Mouse (Mus musculus): ENCODE data around the gene Fancl. TPM values are rescaled to one million over a fixed set of nuclear protein-coding genes. Genes with fewer than 3 reads are reported as not detected.
"Not testable (repeated sequence)": the region's sequence is repeated elsewhere in the genome, so short reads cannot be mapped to it uniquely, and the experiment has no call there.

The Fancl gene
- polyA plus RNA-seq (2015; fragmentation: Nextera tagmentation; extraction: Ambion mirVana): 19.2 and 20.8 TPM in 2 replicates

DNA sequence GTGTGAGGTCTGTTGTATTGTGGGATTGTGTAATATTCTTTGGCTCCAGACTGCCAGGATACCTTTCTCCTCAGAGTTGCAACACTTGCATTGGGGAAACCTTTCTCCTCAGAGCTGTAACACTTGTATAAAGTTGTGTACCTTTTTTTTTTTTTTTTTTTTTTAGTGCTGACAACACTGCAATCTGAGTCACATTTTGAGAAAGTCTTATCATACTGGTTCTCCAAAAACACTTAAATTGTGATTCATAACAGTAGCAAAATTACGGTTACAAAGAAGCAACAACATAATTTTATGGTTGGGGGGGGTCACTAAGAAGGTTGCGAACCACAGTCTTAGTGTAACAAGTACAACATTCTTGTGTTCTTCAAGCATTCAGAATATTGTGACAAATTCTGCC, at the start of gene Fancl:
Gene Fancl (plus strand): TSS at position 165 of the 400 bp plus-strand sequence.
- Histone ChIP-seq H3K27ac (ENCODE audit: low read length) (peak within 1 kb of the TSS; percentile 67), H3K27me3 (ENCODE audit: control insufficient read depth, insufficient read depth, low read depth, low read length) (no peaks in the 10 kb centered on the region), H3K4me3 (ENCODE audit: low read depth, low read length) (peak within 1 kb of the TSS; percentile 75), H3K4me2 (ENCODE audit: low read depth, low read length) (peak within 1 kb of the TSS; percentile 80), H3K4me1 (ENCODE audit: control insufficient read depth, low read depth, low read length) (peaks cover 3% of the 10 kb centered on the region), H3K9me3 (replicated peaks; ENCODE audit: control insufficient read depth, low read length) (no peaks in the 10 kb centered on the region), H3K36me3 (ENCODE audit: control insufficient read depth, insufficient read depth) (no peaks in the 10 kb centered on the region), H3K9ac (ENCODE audit: low read depth, low read length) (peak within 1 kb of the TSS; percentile 75)
- 89% methylated on average over 2 of the region's 2 CpGs for WGBS (ENCODE audit: insufficient replicate concordance)
- ATAC-seq (ENCODE audit: low read depth): no peak

DNA sequence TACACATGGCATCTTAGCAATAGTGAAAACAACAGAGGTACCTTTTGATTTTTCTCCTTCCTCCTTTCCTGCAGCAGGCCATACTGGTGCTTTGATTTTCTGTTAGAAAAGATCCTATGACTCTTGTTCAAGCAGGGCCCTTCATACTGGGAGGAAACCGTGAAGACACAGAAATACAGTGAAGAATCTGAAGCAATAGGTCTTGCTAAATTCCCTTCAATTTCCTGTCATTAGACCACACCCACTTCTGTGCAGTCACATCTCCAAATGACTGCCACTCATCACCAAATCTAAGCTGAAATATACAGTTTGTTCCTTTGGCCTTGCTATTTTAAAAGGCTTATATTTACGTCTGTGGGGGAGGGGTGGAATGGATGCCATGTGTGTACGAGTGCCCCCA, 49.1 kb upstream of the Fancl start:
- H3K36me3 ChIP-seq (ENCODE audit: control insufficient read depth, insufficient read depth): no peaks in the 10 kb centered on the region
- no peaks in the 10 kb centered on the region for H3K4me1 ChIP-seq (ENCODE audit: control insufficient read depth, low read depth, low read length)
- no peak overlapping the region for H3K27ac ChIP-seq (ENCODE audit: low read length)
- no peak overlapping the region for H3K9ac ChIP-seq (ENCODE audit: low read depth, low read length)
- no peaks in the 10 kb centered on the region for H3K9me3 ChIP-seq (replicated peaks; ENCODE audit: control insufficient read depth, low read length)
- H3K4me2 ChIP-seq (ENCODE audit: low read depth, low read length): no peak overlapping the region
- H3K27me3 ChIP-seq (ENCODE audit: control insufficient read depth, insufficient read depth, low read depth, low read length): no peaks in the 10 kb centered on the region
- 41% methylated on average over 3 of the region's 3 CpGs for WGBS (ENCODE audit: insufficient replicate concordance)
- no peak overlapping the region for H3K4me3 ChIP-seq (ENCODE audit: low read depth, low read length)
- ATAC-seq (ENCODE audit: low read depth): no peak

DNA sequence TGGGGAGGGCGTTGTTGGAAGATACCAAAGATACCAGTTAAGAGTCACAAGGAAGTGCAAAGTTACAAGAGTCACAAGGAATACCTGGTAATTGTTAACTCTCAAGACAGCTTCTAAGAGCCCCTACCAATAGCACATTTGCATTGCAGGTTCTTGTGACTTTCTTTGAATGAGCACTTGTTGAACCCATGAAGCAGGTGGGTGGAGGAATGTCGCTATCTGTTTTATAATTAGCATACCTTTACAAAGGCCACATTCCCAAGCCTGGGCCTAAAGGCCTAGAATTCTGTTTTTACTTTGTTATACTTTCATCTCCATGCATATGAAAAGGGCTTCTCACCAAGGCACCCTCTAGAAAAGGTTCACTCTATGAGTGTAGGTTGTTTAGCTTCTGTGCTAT, 15.8 kb upstream of the Fancl start:
- H3K4me2 ChIP-seq (ENCODE audit: low read depth, low read length); H3K9ac ChIP-seq (ENCODE audit: low read depth, low read length); H3K4me3 ChIP-seq (ENCODE audit: low read depth, low read length); H3K27ac ChIP-seq (ENCODE audit: low read length); H3K4me1 ChIP-seq (ENCODE audit: control insufficient read depth, low read depth, low read length); H3K36me3 ChIP-seq (ENCODE audit: control insufficient read depth, insufficient read depth); ATAC-seq (ENCODE audit: low read depth); H3K9me3 ChIP-seq (replicated peaks; ENCODE audit: control insufficient read depth, low read length); H3K27me3 ChIP-seq (ENCODE audit: control insufficient read depth, insufficient read depth, low read depth, low read length): not testable (repeated sequence)
- 51% methylated on average over 2 of the region's 2 CpGs for WGBS (ENCODE audit: insufficient replicate concordance)

DNA sequence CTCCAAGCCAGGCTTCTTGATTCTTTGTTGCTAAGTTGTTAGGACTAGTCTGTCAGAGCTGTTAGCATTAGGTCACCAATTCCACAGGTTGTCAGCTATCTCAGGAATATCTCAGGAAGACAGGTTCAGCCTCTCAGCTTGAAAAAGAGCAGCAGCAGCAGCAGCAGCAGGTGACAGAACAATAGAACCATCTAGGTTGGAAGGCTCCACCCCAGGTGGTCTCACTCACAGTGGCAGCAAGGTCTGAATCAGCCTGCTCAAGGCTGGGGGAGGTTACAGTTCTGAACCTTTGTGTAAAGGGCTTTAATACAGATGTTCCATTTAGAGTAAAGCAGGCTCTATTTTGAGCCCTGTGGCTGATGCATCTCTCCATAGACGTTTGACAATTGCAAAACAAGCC, 14.0 kb upstream of the Fancl start:
- not testable (repeated sequence) for H3K36me3 ChIP-seq (ENCODE audit: control insufficient read depth, insufficient read depth); H3K4me1 ChIP-seq (ENCODE audit: control insufficient read depth, low read depth, low read length); H3K4me3 ChIP-seq (ENCODE audit: low read depth, low read length); H3K4me2 ChIP-seq (ENCODE audit: low read depth, low read length); ATAC-seq (ENCODE audit: low read depth); H3K27me3 ChIP-seq (ENCODE audit: control insufficient read depth, insufficient read depth, low read depth, low read length); H3K9ac ChIP-seq (ENCODE audit: low read depth, low read length); H3K9me3 ChIP-seq (replicated peaks; ENCODE audit: control insufficient read depth, low read length); H3K27ac ChIP-seq (ENCODE audit: low read length)
- WGBS (ENCODE audit: insufficient replicate concordance): 18% methylated on average over 1 of the region's 1 CpGs

DNA sequence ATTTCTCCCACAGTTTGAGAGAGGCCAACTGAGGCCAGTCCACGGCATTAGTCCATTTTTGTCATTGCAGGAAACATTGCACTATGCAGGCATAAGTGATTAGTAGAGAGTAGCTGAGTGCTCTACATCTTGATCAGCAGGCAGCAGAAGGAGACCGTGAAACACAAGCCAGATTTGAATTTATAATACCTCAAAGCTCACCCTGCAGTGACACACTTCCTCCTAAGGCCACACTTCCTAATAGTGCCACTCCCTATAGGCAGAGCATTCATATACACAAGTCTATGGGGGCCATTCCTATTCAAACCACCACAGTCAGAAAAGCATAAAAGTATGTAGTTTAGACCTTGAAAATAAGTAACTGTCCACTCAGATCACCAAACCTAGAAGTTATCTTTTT, 11.8 kb upstream of the Fancl start:
- WGBS (ENCODE audit: insufficient replicate concordance): 56% methylated on average over 2 of the region's 2 CpGs
- no peak overlapping the region for H3K27ac ChIP-seq (ENCODE audit: low read length)
- H3K4me1 ChIP-seq (ENCODE audit: control insufficient read depth, low read depth, low read length): no peaks in the 10 kb centered on the region; the same call in 1 of the 2 replicates
- no peak overlapping the region for H3K4me2 ChIP-seq (ENCODE audit: low read depth, low read length)
- H3K4me3 ChIP-seq (ENCODE audit: low read depth, low read length): no peak overlapping the region
- no peaks in the 10 kb centered on the region for H3K36me3 ChIP-seq (ENCODE audit: control insufficient read depth, insufficient read depth)
- no peaks in the 10 kb centered on the region for H3K27me3 ChIP-seq (ENCODE audit: control insufficient read depth, insufficient read depth, low read depth, low read length)
- H3K9ac ChIP-seq (ENCODE audit: low read depth, low read length): no peak overlapping the region
- H3K9me3 ChIP-seq (replicated peaks; ENCODE audit: control insufficient read depth, low read length): no peaks in the 10 kb centered on the region
- ATAC-seq (ENCODE audit: low read depth): no peak

DNA sequence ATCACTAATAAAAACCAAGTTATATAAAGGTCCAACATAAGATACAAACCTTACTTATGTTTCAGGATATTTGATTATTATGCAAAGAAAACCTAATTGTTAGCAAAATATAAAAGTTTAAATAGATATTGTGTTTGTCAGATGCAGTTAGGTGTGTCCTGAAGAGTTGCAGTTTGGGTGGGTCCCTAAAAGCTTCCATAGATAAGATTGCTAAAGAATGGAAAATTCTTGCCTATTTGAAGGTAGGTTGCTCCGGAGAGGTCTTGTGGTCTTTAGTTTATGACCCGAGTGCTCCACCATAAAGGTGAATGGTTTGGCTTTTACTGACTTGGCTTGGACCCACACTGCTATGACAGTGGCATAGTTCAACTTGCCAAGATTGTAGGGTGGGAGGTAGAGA, 7.9 kb upstream of the Fancl start:
- Histone ChIP-seq H3K27ac (ENCODE audit: low read length) (no peak overlapping the region), H3K9me3 (replicated peaks; ENCODE audit: control insufficient read depth, low read length) (no peaks in the 10 kb centered on the region), H3K36me3 (ENCODE audit: control insufficient read depth, insufficient read depth) (no peaks in the 10 kb centered on the region), H3K4me3 (ENCODE audit: low read depth, low read length) (no peak overlapping the region), H3K27me3 (ENCODE audit: control insufficient read depth, insufficient read depth, low read depth, low read length) (no peaks in the 10 kb centered on the region), H3K4me1 (ENCODE audit: control insufficient read depth, low read depth, low read length) (no peaks in the 10 kb centered on the region; the same call in 1 of the 2 replicates), H3K9ac (ENCODE audit: low read depth, low read length) (no peak overlapping the region), H3K4me2 (ENCODE audit: low read depth, low read length) (no peak overlapping the region)
- peak; percentile 47; the same call in 1 of the 2 replicates for ATAC-seq (ENCODE audit: low read depth)
- WGBS (ENCODE audit: insufficient replicate concordance): 51% methylated on average over 2 of the region's 2 CpGs

DNA sequence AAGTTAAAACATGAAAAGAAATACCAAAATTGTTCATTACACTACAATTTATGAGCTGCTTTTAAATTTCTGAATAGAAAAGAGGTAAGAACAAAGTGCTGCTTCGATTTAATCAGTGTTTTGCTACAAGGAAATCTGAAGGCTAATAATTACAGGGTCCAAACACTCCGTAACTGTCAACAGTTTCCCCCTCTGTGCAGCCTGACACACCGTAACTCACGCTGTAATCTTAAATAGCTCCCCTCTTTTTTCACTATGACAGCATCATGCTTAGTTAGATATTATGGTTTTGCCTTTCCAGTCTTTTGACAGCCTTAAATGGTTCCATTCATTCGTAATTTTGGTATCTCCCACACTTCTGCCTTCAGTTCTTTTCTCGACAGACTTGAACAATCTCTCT, 4.4 kb upstream of the Fancl start:
- Histone ChIP-seq H3K36me3 (ENCODE audit: control insufficient read depth, insufficient read depth) (no peaks in the 10 kb centered on the region), H3K27ac (ENCODE audit: low read length) (no peak overlapping the region), H3K4me2 (ENCODE audit: low read depth, low read length) (no peak overlapping the region), H3K4me3 (ENCODE audit: low read depth, low read length) (no peak overlapping the region), H3K4me1 (ENCODE audit: control insufficient read depth, low read depth, low read length) (no peaks in the 10 kb centered on the region; the same call in 1 of the 2 replicates), H3K9me3 (replicated peaks; ENCODE audit: control insufficient read depth, low read length) (no peaks in the 10 kb centered on the region), H3K9ac (ENCODE audit: low read depth, low read length) (no peak overlapping the region), H3K27me3 (ENCODE audit: control insufficient read depth, insufficient read depth, low read depth, low read length) (no peaks in the 10 kb centered on the region)
- no peak for ATAC-seq (ENCODE audit: low read depth)
- 63% methylated on average over 6 of the region's 6 CpGs for WGBS (ENCODE audit: insufficient replicate concordance)

DNA sequence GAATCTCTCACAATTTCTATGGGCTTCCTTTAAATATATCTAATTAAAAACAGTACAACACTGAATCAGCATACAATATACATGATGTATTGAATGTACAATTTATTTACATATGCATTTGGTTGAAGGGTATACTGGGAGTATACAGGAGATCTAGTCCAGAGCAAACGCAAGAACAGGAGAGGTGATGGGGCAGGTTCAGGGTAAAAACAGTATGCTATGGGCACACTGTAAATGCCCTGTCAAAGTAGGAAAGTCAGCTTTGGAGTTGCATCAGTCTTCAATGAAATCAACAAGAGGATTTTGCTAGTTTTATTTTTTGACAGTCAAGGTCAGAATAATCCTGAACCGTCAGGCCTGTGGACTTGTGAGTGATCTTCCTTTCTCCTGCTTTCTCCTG, 743 bp downstream of the Fancl start:
- H3K4me1 ChIP-seq (ENCODE audit: control insufficient read depth, low read depth, low read length): peaks cover 3% of the 10 kb centered on the region
- H3K4me2 ChIP-seq (ENCODE audit: low read depth, low read length): peak overlapping the region; percentile 80
- no peaks in the 10 kb centered on the region for H3K27me3 ChIP-seq (ENCODE audit: control insufficient read depth, insufficient read depth, low read depth, low read length)
- H3K36me3 ChIP-seq (ENCODE audit: control insufficient read depth, insufficient read depth): no peaks in the 10 kb centered on the region
- 48% methylated on average over 2 of the region's 2 CpGs for WGBS (ENCODE audit: insufficient replicate concordance)
- H3K9ac ChIP-seq (ENCODE audit: low read depth, low read length): peak overlapping the region; percentile 75
- no peaks in the 10 kb centered on the region for H3K9me3 ChIP-seq (replicated peaks; ENCODE audit: control insufficient read depth, low read length)
- peak overlapping the region; percentile 67 for H3K27ac ChIP-seq (ENCODE audit: low read length)
- peak overlapping the region; percentile 75 for H3K4me3 ChIP-seq (ENCODE audit: low read depth, low read length)
- ATAC-seq (ENCODE audit: low read depth): peak; percentile 17

DNA sequence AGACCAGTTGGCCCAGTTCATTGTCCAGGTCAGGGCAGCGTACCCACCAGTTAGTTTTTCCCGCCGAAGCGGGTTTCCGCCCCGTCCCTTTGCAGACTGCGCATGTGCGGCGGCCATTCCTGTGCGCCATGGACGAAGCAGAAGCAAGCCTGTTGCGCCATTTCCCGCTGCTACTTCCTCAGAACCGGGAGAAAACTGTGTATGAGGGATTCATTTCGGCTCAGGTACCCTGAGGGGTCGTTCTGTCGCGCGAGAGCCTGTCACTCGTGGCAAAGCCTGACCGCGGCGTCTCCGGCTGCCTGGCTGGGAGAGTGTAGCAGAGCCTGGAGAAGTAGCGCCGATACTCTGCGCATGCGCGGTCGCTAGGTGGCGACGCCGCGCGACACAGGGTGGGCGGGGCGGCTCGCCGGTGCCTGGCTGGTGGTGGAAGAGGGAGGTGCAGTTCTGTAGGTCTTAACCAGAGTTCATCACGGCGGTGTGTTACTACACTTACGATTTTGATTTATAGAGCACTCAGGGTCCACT, 1.2 kb downstream of the Fancl start:
- under 1% methylated on average over 42 of the region's 42 CpGs for WGBS (ENCODE audit: insufficient replicate concordance)
- peak overlapping the region; percentile 75 for H3K4me3 ChIP-seq (ENCODE audit: low read depth, low read length)
- H3K27ac ChIP-seq (ENCODE audit: low read length): peak overlapping the region; percentile 67
- no peaks in the 10 kb centered on the region for H3K36me3 ChIP-seq (ENCODE audit: control insufficient read depth, insufficient read depth)
- H3K27me3 ChIP-seq (ENCODE audit: control insufficient read depth, insufficient read depth, low read depth, low read length): no peaks in the 10 kb centered on the region
- peaks cover 3% of the 10 kb centered on the region for H3K4me1 ChIP-seq (ENCODE audit: control insufficient read depth, low read depth, low read length)
- ATAC-seq (ENCODE audit: low read depth): peak; percentile 100
- no peaks in the 10 kb centered on the region for H3K9me3 ChIP-seq (replicated peaks; ENCODE audit: control insufficient read depth, low read length)
- H3K4me2 ChIP-seq (ENCODE audit: low read depth, low read length): peak overlapping the region; percentile 80
- H3K9ac ChIP-seq (ENCODE audit: low read depth, low read length): peak overlapping the region; percentile 75
